Mouse (Mus musculus): ENCODE results near the gene Klre1. TPM values are rescaled to one million over a fixed set of nuclear protein-coding genes. Genes with fewer than 3 reads are reported as not detected.
"Not testable (repeated sequence)": the region's sequence is repeated elsewhere in the genome, so short reads cannot be mapped to it uniquely, and the experiment has no call there.

Gene Klre1
- total RNA-seq, 2 experiments from 2014 or later, result not detected

DNA sequence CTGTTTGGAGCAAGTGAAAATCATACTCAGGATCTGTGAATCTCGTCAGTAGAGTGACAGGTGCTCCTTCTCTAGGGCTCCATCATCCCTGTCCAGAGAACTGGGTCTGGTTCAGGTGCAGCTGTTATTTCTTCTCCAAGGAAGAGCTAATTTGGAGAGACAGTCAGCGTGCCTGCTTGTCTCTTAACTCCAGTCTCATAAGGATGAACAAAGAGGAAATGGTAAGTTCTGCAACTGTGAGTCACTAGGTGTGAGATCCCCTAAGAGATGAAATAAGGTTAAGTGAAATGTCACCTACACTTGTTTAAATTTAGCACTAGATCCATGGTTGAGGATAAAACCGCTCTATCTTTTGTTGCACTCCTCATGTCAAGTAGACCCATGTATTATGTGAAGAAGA is 5.3 kb downstream of the Klre1 start:
- DNase-seq, result no peak

DNA sequence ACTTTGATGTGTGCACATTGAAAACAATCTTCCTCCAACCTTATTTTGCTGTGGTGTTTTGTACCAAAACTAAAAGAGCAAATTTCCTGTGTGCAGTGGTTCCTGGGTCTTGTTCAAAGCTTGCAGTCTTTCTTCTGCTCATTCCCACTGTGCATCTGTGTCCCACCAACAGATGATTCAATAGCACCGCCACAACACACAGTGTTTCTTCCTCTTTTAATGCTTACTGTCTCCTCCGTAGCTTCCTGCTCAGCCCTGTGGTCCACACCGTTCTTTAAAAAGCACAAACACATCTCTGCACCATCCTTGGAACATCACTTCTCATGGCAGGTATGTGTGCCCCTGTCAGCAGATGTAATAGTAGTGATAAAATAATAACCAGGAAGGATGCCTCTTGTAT is 13.8 kb downstream of the Klre1 start, which contains the start of gene Klrd1:
TSS of gene Klrd1 (plus strand) at position 275 of the 400 bp plus-strand sequence.
- DNase-seq, result no peak

DNA sequence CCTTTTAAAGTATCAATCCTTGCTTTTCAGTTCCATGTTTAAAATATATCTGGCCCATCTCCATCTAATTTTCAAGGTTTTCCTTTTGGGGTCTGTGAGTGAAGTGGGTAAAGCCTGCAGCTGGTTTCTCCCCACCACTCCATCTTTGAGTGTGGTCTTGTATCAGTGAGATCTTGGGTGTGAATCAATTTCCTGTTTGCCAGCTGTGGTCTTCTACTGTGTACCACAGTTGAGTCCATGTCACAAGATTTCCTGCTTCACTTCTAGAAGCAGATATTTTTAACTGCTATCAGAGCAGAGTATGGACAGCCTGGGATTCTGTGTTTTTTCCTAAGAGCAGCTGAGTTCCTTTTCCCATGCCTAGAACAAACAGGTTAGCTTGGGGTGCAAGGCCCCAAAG is 30.7 kb downstream of the Klre1 start:
- DNase-seq, result no peak

DNA sequence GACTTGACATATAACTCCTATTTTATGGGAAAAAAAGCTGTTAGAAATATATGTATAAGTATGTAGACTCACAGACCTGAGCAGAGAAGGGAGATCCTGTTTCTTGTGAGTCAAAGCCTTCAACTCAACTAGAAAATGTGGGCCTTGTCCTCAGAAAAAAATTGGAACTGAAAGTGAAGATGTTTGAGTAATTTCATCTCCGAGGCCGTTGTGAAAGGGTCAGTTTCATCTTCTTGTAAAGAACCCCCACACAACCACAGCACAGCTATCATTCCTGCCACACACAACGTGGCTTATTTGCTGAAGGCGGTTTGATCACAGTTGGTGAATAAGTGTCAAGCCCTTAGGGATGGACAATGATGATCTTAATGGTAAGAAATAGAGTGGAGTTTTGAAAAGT is 46.0 kb downstream of the Klre1 start, which contains the start of gene Klrk1:
TSS of gene Klrk1 (minus strand) at position 130 of the 400 bp plus-strand sequence.
- DNase-seq, result no peak

GRCm38 (mm10) chr6:129631046-129631445 is 53.3 kb downstream of the Klre1 start:
- DNase-seq, result not testable (repeated sequence)

Other genes starting within 250 kb of the Klre1 start
- not detected for gene 4922502D21Rik, start 246.1 kb upstream of the Klre1 start, total RNA-seq (2021)
- 1 to 10 TPM in 1 of 2 experiments, under 1 TPM in 1; 0.21 to 1.7 TPM for gene Clec12a, start 235.2 kb upstream of the Klre1 start, total RNA-seq (2021)
- gene Clec12b, start 192.0 kb upstream of the Klre1 start, total RNA-seq (2021), result not detected
- gene Clec1b, start 180.6 kb upstream of the Klre1 start, total RNA-seq (2021), result under 1 TPM in 1 of 2 experiments, not detected in 1; 0.47 TPM
- not detected for gene Clec9a, start 169.0 kb upstream of the Klre1 start, total RNA-seq (2021)
- gene Clec1a, start 125.9 kb upstream of the Klre1 start, total RNA-seq (2021), result 1 to 10 TPM; 4.8 to 6.3 TPM
- under 1 TPM in 1 of 2 experiments, not detected in 1; 0.11 TPM for gene Olr1, start 70.7 kb upstream of the Klre1 start, total RNA-seq (2021)
- gene Tmem52b, start 65.3 kb upstream of the Klre1 start, total RNA-seq (2021), result not detected
- 10 to 100 TPM; 30.3 to 32.8 TPM for gene Gabarapl1, start 44.7 kb upstream of the Klre1 start, total RNA-seq (2021)
- not detected for gene Klrd1, start 13.9 kb downstream of the Klre1 start, total RNA-seq (2021)
- gene Klrk1, start 46.0 kb downstream of the Klre1 start, total RNA-seq (2021), result not detected
- not detected for gene Klrc3, start 65.4 kb downstream of the Klre1 start, total RNA-seq (2021)
- gene Klrc2, start 82.8 kb downstream of the Klre1 start, total RNA-seq (2021), result not detected
- not detected for gene Klrc1, start 101.1 kb downstream of the Klre1 start, total RNA-seq (2021)
- gene Klri1, start 139.2 kb downstream of the Klre1 start, total RNA-seq (2021), result not detected
- not detected for gene Klri2, start 162.6 kb downstream of the Klre1 start, total RNA-seq (2021)
- not detected for gene Gm156, start 206.4 kb downstream of the Klre1 start, total RNA-seq (2021)